Mouse (Mus musculus) midbrain, embryonic 16.5 days (tissue): ENCODE measurements around the gene Fbxo21. TPM values are rescaled to one million over a fixed set of nuclear protein-coding genes. Genes with fewer than 3 reads are reported as not detected.

Experiments used
- ATAC-seq: fragments of 200-750 bp; cut with Nextera tagmentation; 2 replicates; pipeline ENCODE4 v1.8.0; 2017; ENCODE audit warnings: moderate TSS enrichment
- H3K27ac ChIP-seq: fragments of 300-500 bp; sonication (generic); 2 replicates; pipeline ENCODE4 v1.5.1; 2014; ENCODE audit warnings: mild to moderate bottlenecking, low read length, mixed read lengths
- H3K27me3 ChIP-seq: fragments of 300-500 bp; sonication (generic); 2 replicates; pipeline ENCODE4 v1.6.1; 2014; ENCODE audit warnings: low read depth, low read length, mixed read lengths; ENCODE audit not compliant: control insufficient read depth, insufficient read depth
- H3K36me3 ChIP-seq: fragments of 300-500 bp; sonication (generic); 2 replicates; pipeline ENCODE4 v1.6.1; 2014; ENCODE audit warnings: mild to moderate bottlenecking, low read length, moderate library complexity, mixed read lengths; ENCODE audit not compliant: control insufficient read depth, insufficient read depth
- H3K4me1 ChIP-seq: fragments of 300-500 bp; sonication (generic); 2 replicates; pipeline ENCODE4 v1.6.1; 2014; ENCODE audit warnings: mild to moderate bottlenecking, low read length, mixed read lengths; ENCODE audit not compliant: control insufficient read depth, insufficient read depth
- H3K4me2 ChIP-seq: fragments of 300-500 bp; sonication (generic); 2 replicates; pipeline ENCODE4 v1.6.1; 2014; ENCODE audit warnings: mild to moderate bottlenecking, low read length, mixed read lengths
- H3K4me3 ChIP-seq: fragments of 300-500 bp; sonication (generic); 2 replicates; pipeline ENCODE4 v1.5.1; 2014; ENCODE audit warnings: low read depth, mild to moderate bottlenecking, low read length, moderate library complexity, mixed read lengths
- H3K9ac ChIP-seq: fragments of 300-500 bp; sonication (generic); 2 replicates; pipeline ENCODE4 v1.6.1; 2014; ENCODE audit warnings: low read depth, low read length, mixed read lengths
- H3K9me3 ChIP-seq: fragments of 300-500 bp; sonication (generic); replicated peaks from 2 replicates; pipeline ENCODE4 v1.6.1; 2014; ENCODE audit warnings: mild to moderate bottlenecking, low read length, mixed read lengths; ENCODE audit not compliant: control insufficient read depth, poor library complexity, severe bottlenecking
- WGBS: fragments of 180-500 bp; shearing (Covaris S2); extraction: QIAGEN DNeasy Blood & Tissue Kit; methylation state at CpG from one replicate; pipeline ENCODE4 v1.1.7; 2014; 5-methylcytosine and 5-hydroxymethylcytosine counted together
- polyA plus RNA-seq: library from polyadenylated mRNA; unstranded; fragments of >200 nt; fragmentation: Nextera tagmentation; extraction: Ambion mirVana; gene quantifications from 2 replicates; pipeline ENCODE4 v1.2.1, GENCODE M21; 2015

Fbxo21 gene
- polyA plus RNA-seq, 1 experiment from 2014 or later = 173 TPM

DNA sequence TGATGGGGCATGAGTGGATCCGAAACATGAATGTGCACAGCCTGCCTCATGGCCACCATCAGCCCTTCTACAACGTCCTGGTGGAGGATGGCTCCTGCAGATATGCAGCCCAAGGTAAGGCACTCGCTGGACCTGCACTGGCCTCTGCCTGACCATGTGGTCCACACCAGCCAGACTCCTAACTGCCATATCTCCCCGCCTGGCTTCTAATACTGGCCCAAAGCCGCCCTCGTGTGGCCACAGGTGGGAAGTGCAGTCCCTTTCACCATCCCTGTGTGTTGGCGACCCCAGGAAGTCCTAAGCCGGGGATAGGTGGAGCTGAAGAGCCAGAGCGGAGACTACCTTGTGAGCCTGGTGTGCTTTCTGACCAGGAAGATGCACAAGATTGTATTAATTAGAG lies 25.5 kb downstream of the Fbxo21 start:
- peak; percentile 30; the same call in 1 of the 2 replicates for ATAC-seq
- H3K36me3 ChIP-seq = peaks cover 42% of the 10 kb centered on the region
- H3K27me3 ChIP-seq = no peaks in the 10 kb centered on the region
- WGBS = 30% methylated on average over 9 of the region's 9 CpGs
- no peaks in the 10 kb centered on the region for H3K4me1 ChIP-seq
- no peaks in the 10 kb centered on the region for H3K9me3 ChIP-seq
- no peak overlapping the region for H3K4me2 ChIP-seq
- H3K27ac ChIP-seq = no peak overlapping the region
- no peak overlapping the region for H3K4me3 ChIP-seq
- H3K9ac ChIP-seq = no peak overlapping the region

DNA sequence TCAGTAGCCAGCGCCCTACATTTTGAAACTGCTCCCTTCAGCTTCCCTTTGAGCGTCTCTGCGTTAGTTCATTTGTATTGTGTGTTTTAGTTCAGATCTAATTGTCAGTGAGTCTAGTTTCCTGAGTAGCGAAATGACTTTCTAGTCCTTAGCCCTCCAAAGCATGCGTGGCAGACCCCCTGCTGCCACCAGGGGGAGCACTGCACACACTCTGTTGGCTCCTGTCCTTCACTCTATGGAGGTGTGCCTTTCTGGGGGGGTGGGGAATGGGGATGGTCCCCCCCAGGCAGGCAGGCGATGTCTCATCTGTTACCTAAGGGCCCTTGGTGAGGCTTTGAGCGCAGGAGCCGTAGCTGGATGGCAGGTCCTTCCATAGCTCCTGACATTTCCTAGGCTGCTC lies 28.1 kb downstream of the Fbxo21 start:
- no peaks in the 10 kb centered on the region for H3K27me3 ChIP-seq
- no peak overlapping the region for H3K4me3 ChIP-seq
- 80% methylated on average over 8 of the region's 8 CpGs for WGBS
- no peak overlapping the region for H3K4me2 ChIP-seq
- H3K4me1 ChIP-seq = no peaks in the 10 kb centered on the region
- no peak overlapping the region for H3K9ac ChIP-seq
- no peak overlapping the region for H3K27ac ChIP-seq
- H3K9me3 ChIP-seq = no peaks in the 10 kb centered on the region
- no peak for ATAC-seq
- H3K36me3 ChIP-seq = peaks cover 49% of the 10 kb centered on the region

DNA sequence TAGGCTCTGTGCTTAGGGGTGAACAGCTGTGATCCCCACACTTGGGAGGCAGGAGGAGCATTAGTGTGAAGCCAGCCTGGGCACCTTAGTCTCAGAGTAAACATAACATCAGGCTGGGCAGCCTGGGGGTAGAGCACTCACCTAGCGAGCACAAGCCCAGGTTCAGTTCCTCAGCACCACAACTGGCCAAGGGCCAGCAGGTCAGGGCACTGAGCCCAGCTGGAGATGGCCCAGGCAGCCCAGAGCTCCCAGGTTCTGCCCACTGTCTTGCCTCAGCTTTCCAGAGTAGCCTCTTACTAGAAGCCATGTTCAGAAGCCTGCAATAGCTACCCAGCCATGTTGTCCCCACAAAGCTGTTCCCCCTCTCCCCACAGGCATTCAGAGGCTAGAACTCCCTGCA lies 29.2 kb downstream of the Fbxo21 start:
- Histone ChIP-seq H3K9ac (no peak overlapping the region), H3K27ac (no peak overlapping the region), H3K4me1 (no peaks in the 10 kb centered on the region), H3K4me2 (no peak overlapping the region), H3K4me3 (no peak overlapping the region), H3K36me3 (peaks cover 48% of the 10 kb centered on the region), H3K9me3 (no peaks in the 10 kb centered on the region), H3K27me3 (no peaks in the 10 kb centered on the region)
- 95% methylated on average over 1 of the region's 1 CpGs for WGBS
- ATAC-seq = no peak

DNA sequence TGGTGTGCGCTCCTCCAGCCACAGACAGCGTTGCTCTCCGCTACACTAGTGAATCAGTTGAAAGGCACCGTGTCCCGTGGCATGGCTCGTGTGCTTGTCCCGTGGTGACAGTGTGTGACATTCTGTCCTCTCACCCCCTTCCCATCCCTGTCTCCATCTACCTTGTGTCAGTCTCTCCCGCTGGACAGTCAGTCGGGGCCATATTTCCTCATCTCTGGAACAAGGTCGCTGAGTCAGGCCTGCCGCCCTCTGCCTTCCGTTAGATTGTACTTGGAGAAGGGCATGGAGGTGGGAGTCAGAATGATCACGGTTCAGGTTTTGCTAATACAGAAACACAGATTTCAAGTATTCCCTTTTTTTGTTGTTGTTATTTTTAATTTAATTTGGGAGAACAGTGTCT lies 31.8 kb downstream of the Fbxo21 start:
- H3K4me1 ChIP-seq = no peaks in the 10 kb centered on the region
- peaks cover 33% of the 10 kb centered on the region for H3K36me3 ChIP-seq
- H3K4me2 ChIP-seq = no peak overlapping the region
- no peak overlapping the region for H3K4me3 ChIP-seq
- no peaks in the 10 kb centered on the region for H3K27me3 ChIP-seq
- 97% methylated on average over 13 of the region's 13 CpGs for WGBS
- H3K9ac ChIP-seq = no peak overlapping the region
- no peak for ATAC-seq
- no peaks in the 10 kb centered on the region for H3K9me3 ChIP-seq
- no peak overlapping the region for H3K27ac ChIP-seq

DNA sequence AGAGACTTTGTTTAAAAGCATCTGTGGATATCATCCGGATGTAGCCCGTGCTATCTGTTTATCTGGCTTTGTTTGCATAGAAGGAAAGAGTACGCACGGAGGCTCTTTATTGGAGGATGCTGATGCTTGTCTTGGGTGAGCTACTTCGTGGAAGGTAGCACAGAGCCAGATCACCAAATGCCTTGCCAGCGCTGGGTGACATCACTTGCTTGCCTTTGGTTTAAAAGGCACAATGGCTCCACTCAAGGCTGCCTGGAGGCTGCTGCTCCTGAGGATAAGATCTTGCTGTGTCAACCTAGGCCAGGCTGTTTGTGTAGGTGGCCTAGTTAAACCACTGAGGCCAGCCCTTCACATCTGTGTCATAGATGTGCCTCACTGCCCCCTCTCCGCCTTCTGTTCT lies 34.3 kb downstream of the Fbxo21 start:
- no peak for ATAC-seq
- Histone ChIP-seq H3K27ac (no peak overlapping the region), H3K9ac (no peak overlapping the region), H3K9me3 (no peaks in the 10 kb centered on the region), H3K4me1 (no peaks in the 10 kb centered on the region; the same call in 1 of the 2 replicates), H3K4me2 (no peak overlapping the region), H3K27me3 (no peaks in the 10 kb centered on the region), H3K4me3 (no peak overlapping the region), H3K36me3 (peaks cover 20% of the 10 kb centered on the region)
- WGBS = 88% methylated on average over 7 of the region's 7 CpGs

DNA sequence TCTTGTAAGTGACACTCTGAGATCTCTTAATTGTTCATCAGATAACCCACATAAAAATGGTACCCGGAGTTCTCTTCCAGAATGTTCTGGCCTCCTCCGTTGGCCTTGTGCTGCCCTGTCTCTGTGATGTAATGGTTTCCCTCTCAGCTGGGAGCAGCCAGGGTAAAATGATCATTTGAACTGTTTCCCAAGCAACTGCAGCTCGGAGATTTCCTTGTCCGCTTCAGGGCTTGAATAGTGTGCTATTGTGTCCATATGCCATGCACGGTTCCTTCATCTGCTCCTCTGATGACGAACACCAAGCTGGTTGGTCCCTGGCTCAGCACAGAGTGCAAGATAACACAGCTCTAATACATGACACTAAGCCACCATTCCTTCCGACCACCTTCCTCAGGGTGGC lies 35.3 kb downstream of the Fbxo21 start:
- Histone ChIP-seq H3K36me3 (peaks cover 15% of the 10 kb centered on the region), H3K9me3 (no peaks in the 10 kb centered on the region), H3K4me2 (no peak overlapping the region), H3K4me3 (no peak overlapping the region), H3K27ac (no peak overlapping the region), H3K9ac (no peak overlapping the region), H3K27me3 (no peaks in the 10 kb centered on the region), H3K4me1 (no peaks in the 10 kb centered on the region; the same call in 1 of the 2 replicates)
- ATAC-seq = no peak
- 53% methylated on average over 7 of the region's 7 CpGs for WGBS

DNA sequence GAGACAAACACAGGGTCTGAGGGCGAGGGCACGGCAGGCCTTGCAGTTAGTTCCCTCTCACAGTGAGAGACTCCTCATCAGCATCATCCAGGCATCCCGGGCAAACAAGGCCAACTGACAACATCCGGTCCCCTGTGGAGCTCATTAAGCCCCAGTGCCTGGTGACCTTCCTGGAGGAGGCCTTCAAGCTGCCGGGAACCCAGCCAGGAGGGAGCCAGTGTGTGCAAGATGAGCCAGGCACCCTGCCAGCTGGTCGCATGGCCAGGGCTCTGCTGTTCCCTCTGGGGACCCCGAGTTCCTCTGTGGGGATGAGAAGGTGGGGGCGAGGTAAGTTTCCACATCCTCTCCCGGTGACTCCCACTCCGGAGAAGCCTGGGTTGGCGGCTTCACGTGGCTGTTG lies 38.5 kb downstream of the Fbxo21 start:
- 17% methylated on average over 12 of the region's 12 CpGs for WGBS

DNA sequence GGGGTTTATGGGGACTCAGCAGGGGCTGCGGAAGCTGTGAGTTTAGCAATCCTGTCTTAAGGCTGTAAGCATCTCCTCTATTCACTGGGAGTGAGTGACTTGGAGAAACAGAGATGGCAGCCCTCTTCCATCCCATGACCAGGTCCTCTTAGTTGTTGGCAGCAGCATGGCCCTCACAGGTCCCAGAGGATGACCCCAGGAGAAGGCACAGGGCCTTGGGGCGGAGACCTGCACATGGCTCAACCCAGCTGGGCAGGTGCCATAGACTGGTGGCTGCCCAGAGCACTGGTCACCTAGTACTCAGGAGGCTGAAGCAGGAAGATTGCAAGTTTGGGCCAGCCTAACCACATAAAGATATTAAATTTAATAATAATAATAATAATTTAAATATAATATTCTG lies 39.1 kb downstream of the Fbxo21 start:
- ATAC-seq = no peak
- no peaks in the 10 kb centered on the region; the same call in 1 of the 2 replicates for H3K4me1 ChIP-seq
- H3K36me3 ChIP-seq = no peaks in the 10 kb centered on the region
- no peaks in the 10 kb centered on the region for H3K27me3 ChIP-seq
- no peak overlapping the region for H3K27ac ChIP-seq
- no peak overlapping the region for H3K4me3 ChIP-seq
- H3K9me3 ChIP-seq = no peaks in the 10 kb centered on the region
- WGBS = 97% methylated on average over 2 of the region's 2 CpGs
- H3K9ac ChIP-seq = no peak overlapping the region
- no peak overlapping the region for H3K4me2 ChIP-seq

More for the DNA sequence above, 38.5 kb downstream of the Fbxo21 start:
- H3K9ac ChIP-seq = no peak overlapping the region
- ATAC-seq = no peak
- no peak overlapping the region for H3K4me3 ChIP-seq
- H3K4me2 ChIP-seq = no peak overlapping the region
- no peaks in the 10 kb centered on the region for H3K27me3 ChIP-seq
- no peaks in the 10 kb centered on the region; the same call in 1 of the 2 replicates for H3K4me1 ChIP-seq
- no peaks in the 10 kb centered on the region for H3K36me3 ChIP-seq
- no peaks in the 10 kb centered on the region for H3K9me3 ChIP-seq
- H3K27ac ChIP-seq = no peak overlapping the region

DNA sequence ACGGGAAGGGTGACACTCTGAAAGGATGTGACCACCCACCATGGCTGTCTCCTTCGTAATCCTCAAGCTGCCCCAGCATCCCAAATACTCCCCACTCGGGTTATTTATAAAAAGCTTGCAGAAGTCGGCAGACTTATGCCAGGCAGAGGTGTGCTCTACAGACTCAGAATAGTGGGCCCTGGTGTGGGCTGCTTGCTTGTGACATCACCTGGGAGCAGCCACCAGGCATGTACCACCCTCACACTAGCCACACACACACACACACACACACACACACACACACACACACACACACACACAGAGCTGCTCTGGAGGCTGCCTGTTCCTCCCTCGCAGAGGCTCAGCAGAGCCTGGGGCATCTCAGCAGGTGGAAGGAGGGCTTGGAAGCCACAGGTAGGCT lies 41.0 kb downstream of the Fbxo21 start:
- ATAC-seq = no peak
- Histone ChIP-seq H3K4me3 (no peak overlapping the region), H3K9me3 (no peaks in the 10 kb centered on the region), H3K36me3 (no peaks in the 10 kb centered on the region), H3K4me2 (no peak overlapping the region), H3K4me1 (no peaks in the 10 kb centered on the region; the same call in 1 of the 2 replicates), H3K27ac (no peak overlapping the region), H3K27me3 (no peaks in the 10 kb centered on the region), H3K9ac (no peak overlapping the region)
- WGBS = 55% methylated on average over 5 of the region's 5 CpGs
